Mouse (Mus musculus) midbrain, embryonic 12.5 days (tissue): ENCODE measurements around the gene Defb48. TPM values are rescaled to one million over a fixed set of nuclear protein-coding genes. Genes with fewer than 3 reads are reported as not detected.

Source experiments
- ATAC-seq: fragments of 200-750 bp; cut with Nextera tagmentation; 2 replicates; pipeline ENCODE4 v1.8.0; 2017; ENCODE audit warnings: low read depth, moderate TSS enrichment, moderate library complexity; ENCODE audit not compliant: low FRiP score
- H3K27ac ChIP-seq: fragments of 300-500 bp; sonication (generic); replicated peaks from 2 replicates; pipeline ENCODE4 v1.5.1; 2016; ENCODE audit warnings: mild to moderate bottlenecking
- H3K27me3 ChIP-seq: fragments of 300-500 bp; sonication (generic); 2 replicates; pipeline ENCODE4 v1.6.1; 2016; ENCODE audit warnings: mild to moderate bottlenecking
- H3K36me3 ChIP-seq: fragments of 300-500 bp; sonication (generic); 2 replicates; pipeline ENCODE4 v1.6.1; 2016
- H3K4me1 ChIP-seq: fragments of 300-500 bp; sonication (generic); 2 replicates; pipeline ENCODE4 v1.6.1; 2016
- H3K4me2 ChIP-seq: fragments of 300-500 bp; sonication (generic); replicated peaks from 2 replicates; pipeline ENCODE4 v1.6.1; 2016; ENCODE audit warnings: mild to moderate bottlenecking, moderate library complexity
- H3K4me3 ChIP-seq: fragments of 300-500 bp; sonication (generic); 2 replicates; pipeline ENCODE4 v1.5.1; 2016; ENCODE audit warnings: mild to moderate bottlenecking
- H3K9ac ChIP-seq: fragments of 300-500 bp; sonication (generic); replicated peaks from 2 replicates; pipeline ENCODE4 v1.6.1; 2016; ENCODE audit warnings: mild to moderate bottlenecking, moderate library complexity
- H3K9me3 ChIP-seq: fragments of 300-500 bp; sonication (generic); 2 replicates; pipeline ENCODE4 v1.6.1; 2016; ENCODE audit warnings: mild to moderate bottlenecking
- WGBS: fragments of 180-500 bp; shearing (Covaris S2); methylation state at CpG from one replicate; pipeline ENCODE4 v1.1.7; 2016; 5-methylcytosine and 5-hydroxymethylcytosine counted together
- polyA plus RNA-seq: library from polyadenylated mRNA; unstranded; fragments of >200 nt; fragmentation: Nextera tagmentation; extraction: Ambion mirVana; gene quantifications from 2 replicates; pipeline ENCODE4 v1.2.1, GENCODE M21; 2016

Defb48 gene
- polyA plus RNA-seq: not detected in 2 replicates

GRCm38 (mm10) chr14:62984410-62984809 is at the start of gene Defb48:
TSS of gene Defb48 (minus strand) at chr14:62984510.
- Histone ChIP-seq H3K4me2 (no peak within 1 kb of the TSS), H3K4me1 (no peaks in the 10 kb centered on the region), H3K9me3 (no peaks in the 10 kb centered on the region), H3K27me3 (no peaks in the 10 kb centered on the region), H3K36me3 (no peaks in the 10 kb centered on the region), H3K9ac (no peak within 1 kb of the TSS), H3K4me3 (no peak within 1 kb of the TSS), H3K27ac (no peak within 1 kb of the TSS)
- WGBS: 69% methylated on average over 1 of the region's 1 CpGs
- no peak for ATAC-seq

DNA sequence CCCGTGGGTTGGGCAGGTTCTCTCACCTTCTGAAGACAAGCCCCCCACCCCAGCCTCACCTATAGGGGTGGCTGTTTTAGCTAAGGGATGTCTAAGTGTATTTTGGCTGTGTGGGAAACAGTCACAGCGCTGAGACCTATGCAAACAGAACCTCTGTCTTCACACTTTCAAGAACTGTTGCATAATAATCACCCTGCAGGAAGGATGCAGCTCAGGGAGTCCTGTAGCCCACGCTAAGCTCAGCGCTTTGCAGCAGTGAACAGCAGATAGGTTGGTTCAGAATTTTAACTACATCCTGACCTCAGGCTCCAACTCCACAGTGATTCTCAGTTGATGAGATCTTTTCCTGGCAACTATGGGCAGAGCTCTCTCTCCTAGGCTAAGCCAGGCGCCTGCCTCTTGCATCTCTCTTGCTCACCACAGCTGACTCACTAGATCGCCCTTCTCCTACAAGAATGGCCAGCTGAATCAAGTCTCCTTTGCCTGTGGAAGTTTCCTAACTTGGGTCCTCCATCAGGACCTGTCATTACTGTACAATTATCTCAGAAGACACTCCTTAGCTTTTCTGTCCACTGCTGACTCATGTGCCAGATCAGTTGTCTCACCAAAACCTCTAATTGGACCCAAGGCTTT is 36.3 kb upstream of the Defb48 start:
- Histone ChIP-seq H3K4me2 (no peak overlapping the region), H3K4me3 (no peak overlapping the region), H3K27me3 (no peaks in the 10 kb centered on the region), H3K9ac (no peak overlapping the region), H3K9me3 (no peaks in the 10 kb centered on the region), H3K27ac (no peak overlapping the region), H3K4me1 (no peaks in the 10 kb centered on the region), H3K36me3 (no peaks in the 10 kb centered on the region)
- 61% methylated on average over 6 of the region's 6 CpGs for WGBS
- ATAC-seq: no peak

DNA sequence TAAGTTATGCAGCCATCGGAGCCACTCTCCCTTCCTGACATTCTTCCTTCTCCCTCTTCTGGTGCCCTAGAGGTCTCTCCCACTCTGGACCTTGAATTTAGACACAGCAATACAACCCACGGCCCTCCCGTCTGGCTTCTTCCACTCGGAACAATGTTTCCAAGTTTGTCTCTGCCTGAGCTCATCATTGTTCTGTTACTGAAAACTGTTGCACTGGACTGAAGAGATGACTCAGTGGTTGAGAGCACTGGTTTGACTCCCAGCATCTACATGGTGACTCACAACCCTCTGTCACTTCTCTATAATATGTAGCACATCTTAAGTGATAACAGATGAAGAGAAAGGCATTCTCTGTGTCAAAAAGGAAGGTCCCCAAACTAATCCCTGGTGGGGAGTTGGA is 30.4 kb upstream of the Defb48 start:
- no peaks in the 10 kb centered on the region for H3K4me1 ChIP-seq
- H3K36me3 ChIP-seq: no peaks in the 10 kb centered on the region
- ATAC-seq: no peak
- H3K9ac ChIP-seq: no peak overlapping the region
- no peaks in the 10 kb centered on the region for H3K9me3 ChIP-seq
- no peak overlapping the region for H3K4me2 ChIP-seq
- H3K27ac ChIP-seq: no peak overlapping the region
- H3K4me3 ChIP-seq: no peak overlapping the region
- no peaks in the 10 kb centered on the region for H3K27me3 ChIP-seq
- WGBS: 86% methylated on average over 4 of the region's 4 CpGs

- Histone ChIP-seq H3K9me3 (no peaks in the 10 kb centered on the region), H3K27ac (no peak overlapping the region)
- 84% methylated on average over 4 of the region's 4 CpGs for WGBS
Observed at GRCm38 (mm10) chr14:63013082-63013481, 28.8 kb upstream of the Defb48 start.

DNA sequence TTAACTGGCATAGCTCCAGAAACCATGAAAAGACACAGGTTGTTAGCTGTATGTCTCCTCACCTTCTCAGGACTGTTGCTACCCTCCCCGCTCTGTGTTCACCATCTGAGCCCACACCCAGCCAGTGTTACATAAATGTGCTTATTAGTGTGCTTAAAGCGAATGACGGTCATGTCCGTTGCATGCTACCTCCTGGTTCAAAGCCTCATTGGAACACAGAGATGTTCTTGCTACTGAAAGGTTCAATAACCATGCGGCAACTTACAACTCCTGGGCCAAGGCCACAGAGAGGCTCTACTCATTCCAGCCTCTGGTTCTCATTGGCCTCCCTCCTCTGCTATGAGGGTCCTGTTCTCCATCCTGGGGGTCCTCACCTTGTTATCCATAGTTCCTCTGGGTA is 27.2 kb upstream of the Defb48 start, which contains the start of gene Defb43:
Gene Defb43, plus strand, starts transcription at position 301 of the 400 bp plus-strand sequence.
- Histone ChIP-seq H3K4me2 (no peak within 1 kb of the TSS), H3K9me3 (no peaks in the 10 kb centered on the region), H3K27ac (no peak within 1 kb of the TSS), H3K9ac (no peak within 1 kb of the TSS), H3K4me3 (no peak within 1 kb of the TSS), H3K36me3 (no peaks in the 10 kb centered on the region), H3K4me1 (no peaks in the 10 kb centered on the region), H3K27me3 (no peaks in the 10 kb centered on the region)
- no peak for ATAC-seq
- 94% methylated on average over 5 of the region's 5 CpGs for WGBS

More at GRCm38 (mm10) chr14:63013082-63013481, 28.8 kb upstream of the Defb48 start:
- no peak overlapping the region for H3K9ac ChIP-seq
- H3K4me2 ChIP-seq: no peak overlapping the region
- H3K27me3 ChIP-seq: no peaks in the 10 kb centered on the region
- no peaks in the 10 kb centered on the region for H3K4me1 ChIP-seq
- no peak overlapping the region for H3K4me3 ChIP-seq
- H3K36me3 ChIP-seq: no peaks in the 10 kb centered on the region
- ATAC-seq: no peak

DNA sequence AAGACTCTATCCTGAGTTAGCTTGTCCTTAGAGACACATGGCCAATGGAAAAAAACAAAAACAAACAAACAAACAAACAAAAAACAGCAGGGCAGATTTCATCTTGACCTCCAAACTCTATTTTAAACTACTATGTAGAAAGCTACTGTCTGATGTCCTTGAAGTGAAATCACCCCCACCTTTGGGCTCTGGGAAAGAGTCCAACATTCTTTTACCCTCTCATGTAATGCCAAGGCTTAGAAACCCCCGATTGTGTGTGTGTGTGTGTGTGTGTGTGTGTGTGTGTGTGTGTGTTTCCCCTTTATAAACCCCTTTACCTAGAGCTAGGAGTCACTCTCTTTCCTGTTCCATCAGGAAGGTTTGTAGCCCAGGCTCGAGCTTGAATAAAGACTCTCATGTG is 18.3 kb upstream of the Defb48 start:
- H3K27ac ChIP-seq: no peak overlapping the region
- no peaks in the 10 kb centered on the region for H3K27me3 ChIP-seq
- 69% methylated on average over 2 of the region's 2 CpGs for WGBS
- no peak overlapping the region for H3K4me2 ChIP-seq
- H3K4me3 ChIP-seq: no peak overlapping the region
- no peak overlapping the region for H3K9ac ChIP-seq
- no peaks in the 10 kb centered on the region for H3K9me3 ChIP-seq
- H3K36me3 ChIP-seq: no peaks in the 10 kb centered on the region
- H3K4me1 ChIP-seq: no peaks in the 10 kb centered on the region
- no peak for ATAC-seq

DNA sequence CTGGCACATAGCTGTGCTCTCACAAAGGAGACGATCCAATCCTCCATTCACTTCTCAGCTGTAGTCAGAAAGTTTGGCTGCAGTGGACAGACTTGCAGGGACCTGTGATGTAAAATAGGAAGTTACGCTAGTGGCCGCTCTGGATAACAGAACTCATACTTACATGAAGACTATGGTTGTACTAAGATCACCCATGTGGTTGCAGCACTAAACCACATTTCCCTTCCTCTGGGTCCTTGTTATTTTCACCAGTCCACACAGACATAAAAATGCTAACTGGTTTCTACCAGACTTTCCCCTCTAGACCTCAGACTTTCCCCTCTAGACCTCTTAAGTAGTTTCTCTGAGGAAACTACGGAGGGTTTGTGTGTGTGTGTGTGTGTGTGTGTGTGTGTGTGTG is 14.7 kb upstream of the Defb48 start:
- no peak overlapping the region for H3K4me3 ChIP-seq
- no peak for ATAC-seq
- H3K9ac ChIP-seq: no peak overlapping the region
- H3K27me3 ChIP-seq: no peaks in the 10 kb centered on the region
- WGBS: 96% methylated on average over 4 of the region's 4 CpGs
- H3K4me2 ChIP-seq: no peak overlapping the region
- H3K4me1 ChIP-seq: no peaks in the 10 kb centered on the region
- no peaks in the 10 kb centered on the region for H3K36me3 ChIP-seq
- no peak overlapping the region for H3K27ac ChIP-seq
- no peaks in the 10 kb centered on the region for H3K9me3 ChIP-seq

DNA sequence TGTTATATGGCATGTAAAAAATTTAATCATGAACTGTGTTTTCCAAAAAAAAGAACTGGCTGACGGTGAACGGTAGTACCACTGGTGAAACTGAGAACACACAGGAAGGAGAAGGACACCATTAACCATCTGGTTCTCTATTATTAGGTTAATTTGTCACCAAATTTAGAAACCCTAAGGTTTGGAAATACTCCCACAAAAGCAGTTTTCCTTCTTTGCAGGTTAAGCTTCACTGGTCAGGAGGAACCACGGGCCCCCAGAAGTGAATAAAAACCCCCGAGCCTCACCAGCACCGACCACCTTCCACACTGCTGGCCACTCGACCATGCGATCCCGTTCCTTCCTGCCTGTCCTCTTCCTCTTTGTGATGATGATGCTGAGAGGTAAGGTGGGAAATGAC is 13.5 kb upstream of the Defb48 start, which contains the start of gene Defb47:
Gene Defb47, plus strand, starts transcription at position 301 of the 400 bp plus-strand sequence.
- no peak within 1 kb of the TSS for H3K27ac ChIP-seq
- ATAC-seq: no peak
- no peak within 1 kb of the TSS for H3K4me2 ChIP-seq
- no peaks in the 10 kb centered on the region for H3K9me3 ChIP-seq
- H3K9ac ChIP-seq: no peak within 1 kb of the TSS
- H3K4me1 ChIP-seq: no peaks in the 10 kb centered on the region
- no peaks in the 10 kb centered on the region for H3K27me3 ChIP-seq
- H3K4me3 ChIP-seq: no peak within 1 kb of the TSS
- H3K36me3 ChIP-seq: no peaks in the 10 kb centered on the region
- WGBS: 86% methylated on average over 8 of the region's 8 CpGs

GRCm38 (mm10) chr14:62991849-62992510 is 7.7 kb upstream of the Defb48 start:
- Histone ChIP-seq H3K27ac (no peak overlapping the region), H3K27me3 (no peaks in the 10 kb centered on the region), H3K9ac (no peak overlapping the region), H3K4me3 (no peak overlapping the region), H3K36me3 (no peaks in the 10 kb centered on the region), H3K9me3 (no peaks in the 10 kb centered on the region), H3K4me2 (no peak overlapping the region), H3K4me1 (no peaks in the 10 kb centered on the region)
- WGBS: 50% methylated on average over 7 of the region's 7 CpGs
- no peak for ATAC-seq

DNA sequence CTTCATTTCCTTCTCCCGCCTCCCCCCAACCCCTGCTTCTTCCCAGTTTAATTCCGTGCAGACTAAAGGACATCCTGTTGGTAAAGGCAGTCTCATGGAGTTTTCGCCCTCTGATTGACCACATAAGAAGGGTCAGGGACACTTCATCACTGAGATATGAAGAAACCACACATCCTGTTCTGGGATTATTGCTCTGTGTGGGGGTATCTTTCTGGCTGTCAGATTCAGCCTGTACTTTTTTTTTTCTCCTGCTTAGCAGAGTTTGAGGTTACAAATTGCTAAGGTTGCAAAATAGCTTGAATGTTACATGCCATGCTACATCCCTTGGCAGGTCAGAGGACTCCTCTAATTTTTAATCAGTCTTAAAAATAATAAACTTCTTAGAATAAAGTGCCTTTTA is 7.0 kb upstream of the Defb48 start:
- Histone ChIP-seq H3K27ac (no peak overlapping the region), H3K27me3 (no peaks in the 10 kb centered on the region), H3K9me3 (no peaks in the 10 kb centered on the region), H3K4me3 (no peak overlapping the region), H3K4me2 (no peak overlapping the region), H3K4me1 (no peaks in the 10 kb centered on the region), H3K36me3 (no peaks in the 10 kb centered on the region), H3K9ac (no peak overlapping the region)
- ATAC-seq: no peak
- WGBS: 73% methylated on average over 3 of the region's 3 CpGs

DNA sequence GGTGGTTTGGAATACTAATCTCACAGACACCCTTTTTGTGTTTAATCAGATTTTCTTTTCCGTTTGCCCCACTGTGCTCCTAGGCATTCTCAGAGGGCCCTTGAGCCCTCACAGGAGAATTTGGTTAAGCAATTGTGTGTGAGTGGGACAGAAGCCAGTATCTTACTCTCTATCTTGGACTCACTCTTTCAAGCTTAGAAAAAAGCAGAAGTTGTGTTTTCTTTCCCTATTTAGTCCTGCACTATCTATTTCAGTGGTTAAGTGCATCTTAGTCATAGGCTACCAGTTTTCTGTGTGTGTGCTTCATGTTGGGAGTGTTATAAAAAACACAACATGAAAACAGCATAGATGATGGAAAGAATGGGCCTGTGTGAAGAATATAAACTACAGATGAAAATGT is 4.5 kb downstream of the Defb48 start:
- Histone ChIP-seq H3K9ac (no peak overlapping the region), H3K36me3 (no peaks in the 10 kb centered on the region), H3K27ac (no peak overlapping the region), H3K4me3 (no peak overlapping the region), H3K9me3 (no peaks in the 10 kb centered on the region), H3K4me1 (no peaks in the 10 kb centered on the region), H3K4me2 (no peak overlapping the region), H3K27me3 (no peaks in the 10 kb centered on the region)
- 65% methylated on average over 1 of the region's 1 CpGs for WGBS
- ATAC-seq: no peak

DNA sequence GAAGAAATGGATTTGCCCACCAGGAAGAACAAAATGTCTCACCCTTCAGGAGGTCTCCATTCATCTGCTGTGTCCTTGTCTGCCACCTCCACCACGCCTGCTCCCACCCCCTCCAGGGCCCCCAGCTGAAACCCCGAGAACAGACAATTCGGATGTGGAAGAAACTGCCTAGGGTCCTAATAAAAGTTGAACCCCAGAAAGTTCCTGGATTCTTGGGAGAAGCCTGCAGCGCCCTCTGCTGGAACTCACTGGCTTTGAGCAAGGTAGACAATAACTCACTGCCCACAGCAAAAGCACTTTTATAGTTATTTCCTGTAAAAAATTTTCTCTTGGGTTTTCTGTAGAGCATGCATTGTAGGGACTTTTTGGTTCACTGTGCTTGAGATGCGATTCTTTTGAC is 9.3 kb downstream of the Defb48 start:
- 13% methylated on average over 5 of the region's 5 CpGs for WGBS
- Histone ChIP-seq H3K4me1 (no peaks in the 10 kb centered on the region), H3K9ac (no peak overlapping the region), H3K27me3 (no peaks in the 10 kb centered on the region), H3K9me3 (no peaks in the 10 kb centered on the region), H3K4me3 (no peak overlapping the region), H3K36me3 (no peaks in the 10 kb centered on the region), H3K4me2 (no peak overlapping the region), H3K27ac (no peak overlapping the region)
- no peak for ATAC-seq
